Mouse (Mus musculus) myocyte (in vitro differentiated cells): ENCODE data around the gene Slc1a2. TPM values are rescaled to one million over a fixed set of nuclear protein-coding genes. Genes with fewer than 3 reads are reported as not detected.

Experiments
- H3K27me3 ChIP-seq: one replicate; pipeline ENCODE4 v1.6.1; 2011; ENCODE audit not compliant: control insufficient read depth, insufficient read depth, insufficient read length
- H3K36me3 ChIP-seq: one replicate; pipeline ENCODE4 v1.6.1; 2011; ENCODE audit not compliant: control insufficient read depth, insufficient read depth
- H3K4me2 ChIP-seq: one replicate; pipeline ENCODE4 v1.6.1; 2011; ENCODE audit warnings: low read depth, control low read depth
- H3K4me3 ChIP-seq: one replicate; pipeline ENCODE4 v1.5.1; 2011; ENCODE audit warnings: mild to moderate bottlenecking, control low read depth, moderate library complexity
- H3K79me2 ChIP-seq: one replicate; pipeline ENCODE4 v1.6.1; 2011; ENCODE audit not compliant: control insufficient read depth, insufficient read depth
- H3ac ChIP-seq: one replicate; pipeline ENCODE4 v1.6.1; 2011; ENCODE audit not compliant: control insufficient read depth, insufficient read length
- CEBPB ChIP-seq: IDR thresholded peaks from 2 replicates; pipeline ENCODE4 v1.6.1; 2011; ENCODE audit warnings: mild to moderate bottlenecking, moderate library complexity; ENCODE audit not compliant: poor library complexity, insufficient read depth, severe bottlenecking
- E2F4 ChIP-seq: IDR thresholded peaks from one replicate; pipeline ENCODE4 v1.6.1; 2011; ENCODE audit warnings: mild to moderate bottlenecking, control low read depth, moderate library complexity; ENCODE audit not compliant: insufficient read depth
- MAX ChIP-seq: IDR thresholded peaks from one replicate; pipeline ENCODE4 v1.6.1; 2011; ENCODE audit warnings: low read depth, mild to moderate bottlenecking, control low read depth
- MYOD1 ChIP-seq, 3 experiments: IDR thresholded peaks; one replicate each; pipeline ENCODE4 v1.6.1; 2011; ENCODE audit warnings: control low read depth in 2 of 3, low read depth in 2 of 3, mild to moderate bottlenecking in 2 of 3, moderate library complexity in 1 of 3; ENCODE audit not compliant: insufficient read length in 2 of 3, control insufficient read depth in 1 of 3
- MYOG ChIP-seq, 3 experiments: IDR thresholded peaks; one replicate each; pipeline ENCODE4 v1.6.1; 2011; ENCODE audit warnings: control low read depth in 2 of 3, low read depth in 2 of 3, mild to moderate bottlenecking in 2 of 3; ENCODE audit not compliant: insufficient read length in 2 of 3, control insufficient read depth in 1 of 3, insufficient read depth in 1 of 3
- POLR2A ChIP-seq: IDR thresholded peaks from one replicate; pipeline ENCODE4 v1.6.1; 2011; ENCODE audit warnings: low read depth, mild to moderate bottlenecking, control low read depth, moderate library complexity; ENCODE audit not compliant: insufficient read length
- POLR2AphosphoS2 ChIP-seq: IDR thresholded peaks from one replicate; pipeline ENCODE4 v1.6.1; 2011; ENCODE audit warnings: low read depth, control low read depth; ENCODE audit not compliant: insufficient read length
- REST ChIP-seq: IDR thresholded peaks from one replicate; pipeline ENCODE4 v1.6.1; 2011; ENCODE audit warnings: mild to moderate bottlenecking, control low read depth, moderate library complexity; ENCODE audit not compliant: insufficient read depth, insufficient read length
- SRF ChIP-seq: IDR thresholded peaks from one replicate; pipeline ENCODE4 v1.6.1; 2011; ENCODE audit warnings: low read depth; ENCODE audit not compliant: control insufficient read depth, insufficient read length
- TCF12 ChIP-seq: IDR thresholded peaks from one replicate; pipeline ENCODE4 v1.6.1; 2011; ENCODE audit warnings: mild to moderate bottlenecking, control low read depth; ENCODE audit not compliant: poor library complexity, insufficient read depth, severe bottlenecking
- TCF3 ChIP-seq: IDR thresholded peaks from one replicate; pipeline ENCODE4 v1.6.1; 2011; ENCODE audit warnings: low read depth, control low read depth; ENCODE audit not compliant: insufficient read length
- USF1 ChIP-seq: IDR thresholded peaks from one replicate; pipeline ENCODE4 v1.6.1; 2011; ENCODE audit warnings: low read depth, mild to moderate bottlenecking, control low read depth, moderate library complexity
- polyA plus RNA-seq: library from polyadenylated mRNA; unstranded; fragments of >200 nt; fragmentation: generic; extraction: Trizol; gene quantifications from one replicate; pipeline ENCODE4 v1.2.1, GENCODE M21; 2012; ENCODE audit warnings: missing spikeins

The Slc1a2 gene
- polyA plus RNA-seq, 1 experiment: 0.02 TPM

- TF ChIP-seq MYOG (IDR thresholded peaks at IDR 0.05; ENCODE audit: control insufficient read depth in 1 of 3, insufficient read depth in 1 of 3, insufficient read length in 2 of 3, low read depth in 2 of 3): no peak
- TF ChIP-seq SRF: no peak
- TF ChIP-seq POLR2A: no peak
- no peak for TF ChIP-seq MAX
- TF ChIP-seq MYOD1 (IDR thresholded peaks at IDR 0.05; ENCODE audit: control insufficient read depth in 1 of 3, insufficient read length in 2 of 3, low read depth in 2 of 3): no peak
- no peak for TF ChIP-seq E2F4
- no peak for TF ChIP-seq CEBPB
- TF ChIP-seq POLR2AphosphoS2: no peak
- TF ChIP-seq TCF12: no peak
- TF ChIP-seq REST: no peak
- no peak for TF ChIP-seq TCF3
- TF ChIP-seq USF1: no peak
- Histone ChIP-seq H3K79me2 (no peaks in the 10 kb centered on the region), H3K36me3 (peaks cover 12% of the 10 kb centered on the region), H3K27me3 (no peaks in the 10 kb centered on the region), H3K4me2 (no peak overlapping the region), H3ac (no peak overlapping the region), H3K4me3 (no peak overlapping the region)
Measured at GRCm38 (mm10) chr2:102807633-102808032, 149.2 kb downstream of the Slc1a2 start.

- H3K4me2 ChIP-seq: no peak overlapping the region
- no peaks in the 10 kb centered on the region for H3K79me2 ChIP-seq
- H3K4me3 ChIP-seq: no peak overlapping the region
- no peaks in the 10 kb centered on the region for H3K27me3 ChIP-seq
- peaks cover 30% of the 10 kb centered on the region for H3K36me3 ChIP-seq
- TF ChIP-seq TCF12 (no peak), MYOD1 (IDR thresholded peaks at IDR 0.05; ENCODE audit: control insufficient read depth in 1 of 3, insufficient read length in 2 of 3, low read depth in 2 of 3) (no peak), MAX (no peak), CEBPB (no peak), POLR2AphosphoS2 (no peak), SRF (no peak), E2F4 (no peak), MYOG (IDR thresholded peaks at IDR 0.05; ENCODE audit: control insufficient read depth in 1 of 3, insufficient read depth in 1 of 3, insufficient read length in 2 of 3, low read depth in 2 of 3) (no peak), USF1 (no peak), POLR2A (no peak), TCF3 (no peak), REST (no peak)
- no peak overlapping the region for H3ac ChIP-seq
Measured at GRCm38 (mm10) chr2:102809436-102809835, 151.0 kb downstream of the Slc1a2 start.

- H3K36me3 ChIP-seq: peaks cover 63% of the 10 kb centered on the region
- TF ChIP-seq CEBPB (no peak), MYOG (IDR thresholded peaks at IDR 0.05; ENCODE audit: control insufficient read depth in 1 of 3, insufficient read depth in 1 of 3, insufficient read length in 2 of 3, low read depth in 2 of 3) (no peak), POLR2A (no peak), E2F4 (no peak), MAX (no peak), TCF3 (no peak), POLR2AphosphoS2 (no peak), SRF (no peak), TCF12 (no peak)
- no peak overlapping the region for H3K4me3 ChIP-seq
- H3K27me3 ChIP-seq: no peaks in the 10 kb centered on the region
- H3K4me2 ChIP-seq: no peak overlapping the region
- no peaks in the 10 kb centered on the region for H3K79me2 ChIP-seq
- H3ac ChIP-seq: no peak overlapping the region
Measured at GRCm38 (mm10) chr2:102812756-102813155, 154.3 kb downstream of the Slc1a2 start.

GRCm38 (mm10) chr2:102815289-102815809 lies 156.9 kb downstream of the Slc1a2 start:
- peaks cover 88% of the 10 kb centered on the region for H3K36me3 ChIP-seq
- TF ChIP-seq CEBPB: no peak
- TF ChIP-seq USF1: no peak
- TF ChIP-seq TCF3: no peak
- no peak for TF ChIP-seq SRF
- no peak for TF ChIP-seq TCF12
- TF ChIP-seq POLR2AphosphoS2: no peak
- no peak for TF ChIP-seq MYOG (IDR thresholded peaks at IDR 0.05; ENCODE audit: control insufficient read depth in 1 of 3, insufficient read depth in 1 of 3, insufficient read length in 2 of 3, low read depth in 2 of 3)
- TF ChIP-seq POLR2A: no peak
- no peak for TF ChIP-seq MAX
- TF ChIP-seq E2F4: no peak
- no peak for TF ChIP-seq REST
- no peak for TF ChIP-seq MYOD1 (IDR thresholded peaks at IDR 0.05; ENCODE audit: control insufficient read depth in 1 of 3, insufficient read length in 2 of 3, low read depth in 2 of 3)
- no peaks in the 10 kb centered on the region for H3K27me3 ChIP-seq
- no peak overlapping the region for H3K4me2 ChIP-seq
- H3K4me3 ChIP-seq: no peak overlapping the region
- no peaks in the 10 kb centered on the region for H3K79me2 ChIP-seq
- no peak overlapping the region for H3ac ChIP-seq
